Comparison of ENCODE assay signal across 9 mouse cellular contexts in the genomic region with DNA sequence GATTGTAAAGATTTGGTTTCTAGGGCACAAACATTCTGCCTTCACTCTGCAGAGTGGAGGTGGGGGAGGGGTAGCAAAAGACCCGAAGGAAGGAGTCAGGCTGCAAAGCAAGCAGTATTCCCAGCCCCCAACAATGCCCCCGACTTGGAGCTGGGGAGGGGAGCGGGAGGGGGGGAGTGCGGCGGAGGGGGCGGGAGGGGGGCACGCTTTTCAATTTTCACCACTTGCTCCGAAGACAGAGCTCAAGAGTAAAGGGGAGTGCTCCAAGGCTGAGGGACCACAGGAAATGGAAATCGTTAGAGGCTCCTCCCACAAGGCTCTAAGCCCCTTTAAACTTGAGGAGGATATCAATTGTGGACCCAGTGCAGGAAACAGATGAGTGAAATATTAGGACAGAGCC.
DNase-seq lines count a peak whose midpoint lies in the region; ATAC-seq and TF ChIP-seq lines count a peak whose summit lies in the region.
"Had no signal": no experiment of that assay in that cellular context is flagged by ENCODE, and none has a peak within 500 bp of the region (broad histone marks: within the 10 kb centered on the region; RNA-seq: fewer than 3 reads in every experiment).

No protein-coding gene starts in this region.

- H3K9me3 ChIP-seq in kidney, embryonic 14.5 days (ENCODE audit: control insufficient read depth, low read length): no peaks in the 10 kb centered on the region
- no peaks in the 10 kb centered on the region for H3K9me3 ChIP-seq in embryonic facial prominence, embryonic 12.5 days
- no peaks in the 10 kb centered on the region for H3K9me3 ChIP-seq in intestine, postnatal 0 days (ENCODE audit: control insufficient read depth)
- no peaks in the 10 kb centered on the region for H3K9me3 ChIP-seq in neural tube, embryonic 13.5 days

- TF ChIP-seq CTCF in intestine, postnatal 0 days (IDR thresholded peaks at IDR 0.05; ENCODE audit: low read depth): no peak

- peak overlapping the region; percentile 38 for H3K9ac ChIP-seq in kidney, embryonic 14.5 days (ENCODE audit: low read depth, low read length)
- H3K9ac ChIP-seq in embryonic facial prominence, embryonic 12.5 days: no peak overlapping the region
- H3K9ac ChIP-seq in intestine, postnatal 0 days (ENCODE audit: low read depth, low read length): no peak overlapping the region
- H3K9ac ChIP-seq in neural tube, embryonic 13.5 days: no peak overlapping the region

- H3K4me1 ChIP-seq in kidney, embryonic 14.5 days (ENCODE audit: control insufficient read depth, insufficient read depth, low read length): peaks cover 12% of the 10 kb centered on the region; the same call in 1 of the 2 replicates
- H3K4me1 ChIP-seq in embryonic facial prominence, embryonic 12.5 days: peaks cover 3% of the 10 kb centered on the region; the same call in 1 of the 2 replicates
- no peaks in the 10 kb centered on the region for H3K4me1 ChIP-seq in intestine, postnatal 0 days (replicated peaks; ENCODE audit: control insufficient read depth, insufficient read depth, low read length)
- H3K4me1 ChIP-seq in neural tube, embryonic 13.5 days (replicated peaks): 0 out of 2 replicates have a peak, but pooled peaks cover 8% of the 10 kb centered on the region

- peak overlapping the region; percentile 51; the same call in 1 of the 2 replicates for H3K27ac ChIP-seq in kidney, embryonic 14.5 days (ENCODE audit: low read depth, low read length)
- peak overlapping the region; percentile 76 for H3K27ac ChIP-seq in embryonic facial prominence, embryonic 12.5 days
- H3K27ac ChIP-seq in intestine, postnatal 0 days (ENCODE audit: low read depth, low read length): no peak overlapping the region
- no peak overlapping the region for H3K27ac ChIP-seq in neural tube, embryonic 13.5 days (replicated peaks)

- H3K4me3 ChIP-seq in kidney, embryonic 14.5 days (ENCODE audit: low read length): peak overlapping the region; percentile 12; the same call in 1 of the 2 replicates
- peak overlapping the region; percentile 23 for H3K4me3 ChIP-seq in embryonic facial prominence, embryonic 12.5 days
- H3K4me3 ChIP-seq in intestine, postnatal 0 days (ENCODE audit: low read depth, low read length): no peak overlapping the region
- peak overlapping the region; percentile 8; the same call in 1 of the 2 replicates for H3K4me3 ChIP-seq in neural tube, embryonic 13.5 days

- 0 out of 2 replicates have a peak, but pooled peaks have one; percentile 18 for ATAC-seq in kidney, embryonic 14.5 days (ENCODE audit: low FRiP score, low TSS enrichment)
- 0 out of 2 replicates have a peak, but pooled peaks have one; percentile 22 for ATAC-seq in embryonic facial prominence, embryonic 12.5 days (ENCODE audit: insufficient number of reproducible peaks, insufficient read depth, low FRiP score, low TSS enrichment)
- ATAC-seq in intestine, postnatal 0 days: no peak
- no peak for ATAC-seq in neural tube, embryonic 13.5 days (ENCODE audit: low read depth)

- H3K4me2 ChIP-seq in kidney, embryonic 14.5 days (replicated peaks; ENCODE audit: low read depth, low read length): peak overlapping the region; percentile 32
- peak overlapping the region; percentile 41 for H3K4me2 ChIP-seq in embryonic facial prominence, embryonic 12.5 days (replicated peaks)
- peak overlapping the region; percentile 35; the same call in 1 of the 2 replicates for H3K4me2 ChIP-seq in intestine, postnatal 0 days (replicated peaks; ENCODE audit: low read depth)
- peak overlapping the region; percentile 41 for H3K4me2 ChIP-seq in neural tube, embryonic 13.5 days

- H3K27me3 ChIP-seq in kidney, embryonic 14.5 days (ENCODE audit: control insufficient read depth, insufficient read depth, low read length): no peaks in the 10 kb centered on the region
- no peaks in the 10 kb centered on the region for H3K27me3 ChIP-seq in embryonic facial prominence, embryonic 12.5 days
- no peaks in the 10 kb centered on the region for H3K27me3 ChIP-seq in intestine, postnatal 0 days (replicated peaks; ENCODE audit: control insufficient read depth, insufficient read depth, low read length)
- peaks cover 16% of the 10 kb centered on the region for H3K27me3 ChIP-seq in neural tube, embryonic 13.5 days
- H3K27me3 ChIP-seq: CH12.LX had no signal

- DNase-seq in kidney, postnatal 36 days: no peak
- DNase-seq in layer of hippocampus, postnatal 14 days (ENCODE audit: low spot score in 2 of 2): no peak
- DNase-seq in natural killer cell, adult 2 months (ENCODE audit: low spot score in 2 of 2): no peak
- no peak for DNase-seq in ovary, adult 18-20 months (ENCODE audit: low spot score)

- WGBS in kidney, embryonic 14.5 days: 17% methylated on average over 9 of the region's 9 CpGs
- WGBS in embryonic facial prominence, embryonic 12.5 days: 10% methylated on average over 8 of the region's 9 CpGs
- WGBS in intestine, postnatal 0 days: 17% methylated on average over 9 of the region's 9 CpGs
- 14% methylated on average over 7 of the region's 9 CpGs for WGBS in neural tube, embryonic 13.5 days

- H3K36me3 ChIP-seq in kidney, embryonic 14.5 days (ENCODE audit: control insufficient read depth, insufficient read depth, low read length): peaks cover 3% of the 10 kb centered on the region; the same call in 1 of the 2 replicates
- H3K36me3 ChIP-seq in embryonic facial prominence, embryonic 12.5 days: 0 out of 2 replicates have a peak, but pooled peaks cover 3% of the 10 kb centered on the region
- H3K36me3 ChIP-seq in intestine, postnatal 0 days (ENCODE audit: control insufficient read depth, insufficient read depth): no peaks in the 10 kb centered on the region
- no peaks in the 10 kb centered on the region for H3K36me3 ChIP-seq in neural tube, embryonic 13.5 days

Comparison
In these comparisons a context has a peak if more than half of its experiments do, and no peak if none do; other contexts are left out.
1. ATAC-seq: peak in kidney, embryonic 14.5 days (single experiment) and embryonic facial prominence, embryonic 12.5 days (single experiment); none in intestine, postnatal 0 days (single experiment) and neural tube, embryonic 13.5 days (single experiment).
2. H3K27ac ChIP-seq: peak in kidney, embryonic 14.5 days (single experiment) and embryonic facial prominence, embryonic 12.5 days (single experiment); none in intestine, postnatal 0 days (single experiment) and neural tube, embryonic 13.5 days (single experiment).
3. Peak in every context shown above with its lines, with median percentiles within 50 percentile points of each other: H3K4me2 ChIP-seq.